Mouse (Mus musculus) heart, embryonic 14.5 days (tissue): Measurements from ENCODE around the gene Olfr1367. TPM values are rescaled to one million over a fixed set of nuclear protein-coding genes. Genes with fewer than 3 reads are reported as not detected.

Experiments
- ATAC-seq: fragments of 200-750 bp; cut with Nextera tagmentation; 2 replicates; pipeline ENCODE4 v1.8.0; 2017; ENCODE audit warnings: low read depth, moderate TSS enrichment; ENCODE audit not compliant: insufficient number of reproducible peaks, insufficient read depth, low FRiP score
- H3K27ac ChIP-seq, 2 experiments: fragments of 200-500 bp in 1 of 2; fragments of 300-500 bp in 1 of 2; sonication (generic) in 1 of 2; replicated peaks in 1 of 2; 2 replicates each; pipeline ENCODE4 v1.5.1; 2012 to 2014; ENCODE audit warnings: low read depth in 2 of 2, low read length in 2 of 2, control low read depth in 1 of 2, mild to moderate bottlenecking in 1 of 2, mixed read lengths in 1 of 2; ENCODE audit not compliant: control insufficient read depth in 1 of 2, insufficient read depth in 1 of 2
- H3K27me3 ChIP-seq: fragments of 300-500 bp; sonication (generic); 2 replicates; pipeline ENCODE4 v1.6.1; 2014; ENCODE audit warnings: mild to moderate bottlenecking, low read length, control low read depth; ENCODE audit not compliant: control insufficient read depth, insufficient read depth
- H3K36me3 ChIP-seq: fragments of 300-500 bp; sonication (generic); 2 replicates; pipeline ENCODE4 v1.6.1; 2014; ENCODE audit warnings: mild to moderate bottlenecking, control low read depth, low read length, mixed read lengths; ENCODE audit not compliant: control insufficient read depth, insufficient read depth
- H3K4me1 ChIP-seq, 2 experiments: fragments of 200-500 bp in 1 of 2; fragments of 300-500 bp in 1 of 2; sonication (generic) in 1 of 2; 2 replicates each; pipeline ENCODE4 v1.6.1; 2012 to 2014; ENCODE audit warnings: low read length in 2 of 2, control low read depth in 1 of 2, mixed read lengths in 1 of 2; ENCODE audit not compliant: control insufficient read depth in 2 of 2, insufficient read depth in 2 of 2
- H3K4me2 ChIP-seq: fragments of 300-500 bp; sonication (generic); 2 replicates; pipeline ENCODE4 v1.6.1; 2014; ENCODE audit warnings: mild to moderate bottlenecking, low read length
- H3K4me3 ChIP-seq, 2 experiments: fragments of 200-500 bp in 1 of 2; fragments of 300-500 bp in 1 of 2; sonication (generic) in 1 of 2; 2 replicates each; pipeline ENCODE4 v1.5.1; 2012 to 2014; ENCODE audit warnings: low read length in 2 of 2, mild to moderate bottlenecking in 2 of 2, control low read depth in 1 of 2, low read depth in 1 of 2, moderate library complexity in 1 of 2; ENCODE audit not compliant: control insufficient read depth in 1 of 2, insufficient read depth in 1 of 2
- H3K9ac ChIP-seq: fragments of 300-500 bp; sonication (generic); 2 replicates; pipeline ENCODE4 v1.6.1; 2014; ENCODE audit warnings: mild to moderate bottlenecking, low read length
- H3K9me3 ChIP-seq: fragments of 300-500 bp; sonication (generic); 2 replicates; pipeline ENCODE4 v1.6.1; 2016; ENCODE audit warnings: low read length, control low read depth; ENCODE audit not compliant: control insufficient read depth
- WGBS: fragments of 180-500 bp; shearing (Covaris S2); extraction: QIAGEN DNeasy Blood & Tissue Kit; methylation state at CpG from one replicate; pipeline ENCODE4 v1.1.7; 2014; 5-methylcytosine and 5-hydroxymethylcytosine counted together
- polyA plus RNA-seq: library from polyadenylated mRNA; unstranded; fragments of >200 nt; fragmentation: Nextera tagmentation; extraction: Ambion mirVana; gene quantifications from 2 replicates; pipeline ENCODE4 v1.2.1, GENCODE M21; 2014

The Olfr1367 gene
- not detected in 2 replicates for polyA plus RNA-seq

- Histone ChIP-seq H3K9ac (no peak within 1 kb of the TSS), H3K4me3 (no peak within 1 kb of the TSS), H3K27ac (no peak within 1 kb of the TSS), H3K4me1 (no peaks in the 10 kb centered on the region), H3K9me3 (no peaks in the 10 kb centered on the region), H3K27me3 (no peaks in the 10 kb centered on the region), H3K36me3 (no peaks in the 10 kb centered on the region), H3K4me2 (no peak within 1 kb of the TSS)
- ATAC-seq, result no peak
- 84% methylated on average over 1 of the region's 1 CpGs for WGBS
Measured at GRCm38 (mm10) chr13:21346610-21347009, at the start of gene Olfr1367. Gene Olfr1367, plus strand, starts transcription at chr13:21346910.

- Histone ChIP-seq H3K27ac (no peak overlapping the region), H3K9me3 (no peaks in the 10 kb centered on the region), H3K27me3 (no peaks in the 10 kb centered on the region), H3K36me3 (no peaks in the 10 kb centered on the region), H3K4me2 (no peak overlapping the region), H3K4me1 (peaks cover 13 to 16% of the 10 kb centered on the region in 2 experiments), H3K9ac (no peak overlapping the region), H3K4me3 (no peak overlapping the region)
- 26% methylated on average over 3 of the region's 3 CpGs for WGBS
- no peak for ATAC-seq
Measured at GRCm38 (mm10) chr13:21298557-21298956, 48.2 kb upstream of the Olfr1367 start.

GRCm38 (mm10) chr13:21304483-21305066, 42.1 kb upstream of the Olfr1367 start:
- Histone ChIP-seq H3K4me3 (no peak overlapping the region), H3K27me3 (no peaks in the 10 kb centered on the region), H3K4me2 (no peak overlapping the region), H3K36me3 (no peaks in the 10 kb centered on the region), H3K9ac (no peak overlapping the region), H3K4me1 (peaks cover 10 to 12% of the 10 kb centered on the region in 2 experiments), H3K9me3 (no peaks in the 10 kb centered on the region), H3K27ac (no peak overlapping the region)
- 81% methylated on average over 3 of the region's 3 CpGs for WGBS
- no peak for ATAC-seq

GRCm38 (mm10) chr13:21309788-21310187, 36.9 kb upstream of the Olfr1367 start:
- Histone ChIP-seq H3K36me3 (no peaks in the 10 kb centered on the region), H3K27ac (no peak overlapping the region), H3K4me2 (no peak overlapping the region), H3K9ac (no peak overlapping the region), H3K27me3 (no peaks in the 10 kb centered on the region), H3K9me3 (no peaks in the 10 kb centered on the region), H3K4me1 (no peaks in the 10 kb centered on the region), H3K4me3 (no peak overlapping the region)
- ATAC-seq, result no peak
- 60% methylated on average over 2 of the region's 2 CpGs for WGBS

- ATAC-seq, result no peak
- Histone ChIP-seq H3K9ac (no peak within 1 kb of the TSS), H3K4me2 (no peak within 1 kb of the TSS), H3K27ac (no peak within 1 kb of the TSS), H3K27me3 (no peaks in the 10 kb centered on the region), H3K9me3 (no peaks in the 10 kb centered on the region), H3K4me1 (no peaks in the 10 kb centered on the region), H3K36me3 (no peaks in the 10 kb centered on the region), H3K4me3 (no peak within 1 kb of the TSS)
- WGBS, result 21% methylated on average over 3 of the region's 3 CpGs
Measured at GRCm38 (mm10) chr13:21311926-21312325, 34.8 kb upstream of the Olfr1367 start, which contains the start of gene Gpx6. Gene Gpx6, plus strand, starts transcription at chr13:21312125.

GRCm38 (mm10) chr13:21312854-21313253, 33.9 kb upstream of the Olfr1367 start:
- no peaks in the 10 kb centered on the region for H3K27me3 ChIP-seq
- no peak overlapping the region for H3K9ac ChIP-seq
- H3K4me2 ChIP-seq, result no peak overlapping the region
- no peak for ATAC-seq
- H3K9me3 ChIP-seq, result no peaks in the 10 kb centered on the region
- 37% methylated on average over 4 of the region's 5 CpGs for WGBS
- H3K4me3 ChIP-seq, result no peak overlapping the region
- H3K36me3 ChIP-seq, result no peaks in the 10 kb centered on the region
- H3K27ac ChIP-seq, result no peak overlapping the region
- H3K4me1 ChIP-seq, result no peaks in the 10 kb centered on the region

- Histone ChIP-seq H3K4me3 (no peak overlapping the region), H3K9ac (no peak overlapping the region), H3K27me3 (no peaks in the 10 kb centered on the region), H3K9me3 (no peaks in the 10 kb centered on the region), H3K36me3 (no peaks in the 10 kb centered on the region), H3K4me1 (no peaks in the 10 kb centered on the region), H3K27ac (no peak overlapping the region), H3K4me2 (no peak overlapping the region)
- 72% methylated on average over 4 of the region's 4 CpGs for WGBS
- ATAC-seq, result no peak
Measured at GRCm38 (mm10) chr13:21313903-21314302, 32.8 kb upstream of the Olfr1367 start.

GRCm38 (mm10) chr13:21320262-21320661, 26.4 kb upstream of the Olfr1367 start:
- Histone ChIP-seq H3K4me1 (no peaks in the 10 kb centered on the region; a peak in 2 of 4 replicates), H3K9me3 (no peaks in the 10 kb centered on the region), H3K27ac (no peak overlapping the region), H3K4me3 (no peak overlapping the region), H3K9ac (no peak overlapping the region), H3K27me3 (no peaks in the 10 kb centered on the region; the same call in 1 of the 2 replicates), H3K4me2 (no peak overlapping the region), H3K36me3 (no peaks in the 10 kb centered on the region)
- no peak for ATAC-seq
- 39% methylated on average over 3 of the region's 3 CpGs for WGBS
